Mouse (Mus musculus): ENCODE measurements around the gene Josd2. TPM values are rescaled to one million over a fixed set of nuclear protein-coding genes. Genes with fewer than 3 reads are reported as not detected.
A peak's percentile ranks its signal among the peaks of the same experiment; 100 is the strongest.

Gene Josd2
- total and polyA plus RNA-seq, 2 experiments from 2014 or later = 22.7 to 38.5 TPM

- Histone ChIP-seq H3K4me1 (ENCODE audit: insufficient read depth, low read length) (peaks cover 26% of the 10 kb centered on the region), H3K27me3 (ENCODE audit: insufficient read depth, low read length) (no peaks in the 10 kb centered on the region), H3K4me3 (ENCODE audit: low read depth, low read length) (no peak overlapping the region), H3K9me3 (ENCODE audit: low read length) (no peaks in the 10 kb centered on the region), H3K36me3 (ENCODE audit: insufficient read depth, low read length) (peaks cover 26% of the 10 kb centered on the region), H3K4me2 (ENCODE audit: low read depth, low read length, poor library complexity, severe bottlenecking) (no peak overlapping the region), H3K9ac (replicated peaks; ENCODE audit: low read length, poor library complexity, severe bottlenecking) (0 out of 2 replicates have a peak overlapping the region, but pooled peaks have one; percentile 3), H3K27ac (ENCODE audit: low read depth, low read length) (peak overlapping the region; percentile 91)
- DNase-seq (ENCODE audit: low spot score) (no peak), ATAC-seq (ENCODE audit: low FRiP score) (no peak)
- WGBS = 77% methylated on average over 16 of the region's 16 CpGs
- TF ChIP-seq CTCF (IDR thresholded peaks at IDR 0.05) = peak; percentile 43
Observed at GRCm38 (mm10) chr7:44466888-44467311, 880 bp upstream of the Josd2 start.

GRCm38 (mm10) chr7:44468644-44469285, 985 bp downstream of the Josd2 start:
- peak overlapping the region; percentile 91 for H3K27ac ChIP-seq (ENCODE audit: low read depth, low read length)
- 46% methylated on average over 15 of the region's 15 CpGs for WGBS
- ATAC-seq (ENCODE audit: low FRiP score) = no peak
- no peak for TF ChIP-seq CTCF (IDR thresholded peaks at IDR 0.05)
- peak overlapping the region; percentile 46 for H3K4me3 ChIP-seq (ENCODE audit: low read depth, low read length)
- peaks cover 8% of the 10 kb centered on the region; the same call in 1 of the 2 replicates for H3K36me3 ChIP-seq (ENCODE audit: insufficient read depth, low read length)
- H3K4me2 ChIP-seq (ENCODE audit: low read depth, low read length, poor library complexity, severe bottlenecking) = peak overlapping the region; percentile 69
- peaks cover 26% of the 10 kb centered on the region for H3K4me1 ChIP-seq (ENCODE audit: insufficient read depth, low read length)
- H3K9ac ChIP-seq (replicated peaks; ENCODE audit: low read length, poor library complexity, severe bottlenecking) = peak overlapping the region; percentile 66
- no peaks in the 10 kb centered on the region for H3K27me3 ChIP-seq (ENCODE audit: insufficient read depth, low read length)
- H3K9me3 ChIP-seq (ENCODE audit: low read length) = no peaks in the 10 kb centered on the region
- DNase-seq (ENCODE audit: low spot score) = no peak

DNA sequence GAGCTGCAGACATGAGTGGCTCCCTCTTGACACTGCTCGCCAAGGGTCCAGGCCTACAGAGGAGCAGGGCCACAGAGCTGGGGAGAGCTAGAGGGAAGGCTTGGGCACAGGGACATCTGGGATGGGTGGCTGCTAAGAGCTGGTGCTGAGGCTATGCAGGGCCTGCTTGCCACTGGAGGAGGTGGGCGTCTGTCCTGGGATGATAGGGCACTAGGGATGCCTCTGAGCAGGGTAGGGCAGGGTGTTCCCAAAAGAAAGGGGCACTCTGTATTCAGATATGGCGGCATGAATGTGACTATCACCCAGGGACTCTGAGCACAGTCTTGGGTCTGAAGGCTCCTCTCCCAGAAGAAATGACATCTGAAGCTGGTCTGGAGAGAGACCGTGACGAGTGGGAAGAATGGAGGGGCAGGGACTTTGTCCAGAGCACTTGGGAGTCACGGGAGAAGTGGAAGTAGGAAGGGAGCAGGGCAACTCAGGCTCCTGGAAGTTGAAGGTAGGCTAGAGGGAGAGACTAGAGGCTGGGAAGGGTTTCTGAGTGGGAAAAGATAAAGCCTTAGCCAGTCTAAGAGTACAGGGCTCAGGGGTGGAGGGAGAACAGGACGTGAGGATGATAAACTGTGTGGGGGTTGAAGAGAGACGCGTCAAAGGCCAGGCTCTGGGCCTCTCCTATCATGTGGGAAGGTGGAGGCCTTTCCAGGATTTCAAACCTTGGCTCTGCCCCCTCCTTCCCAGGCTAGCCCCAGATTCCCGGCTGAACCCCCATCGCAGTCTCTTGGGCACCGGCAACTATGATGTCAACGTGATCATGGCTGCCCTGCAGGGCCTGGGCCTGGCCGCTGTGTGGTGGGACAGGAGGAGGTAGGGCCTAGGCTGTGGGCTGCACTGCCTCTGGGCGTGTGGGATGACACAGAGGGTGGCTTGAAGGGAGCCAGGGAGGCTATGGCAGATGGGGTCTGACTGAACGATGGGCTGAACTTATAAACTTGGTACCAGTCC, 2.2 kb downstream of the Josd2 start:
- Histone ChIP-seq H3K9ac (replicated peaks; ENCODE audit: low read length, poor library complexity, severe bottlenecking) (no peak overlapping the region), H3K4me3 (ENCODE audit: low read depth, low read length) (no peak overlapping the region), H3K36me3 (ENCODE audit: insufficient read depth, low read length) (peaks cover 2% of the 10 kb centered on the region; the same call in 1 of the 2 replicates), H3K4me2 (ENCODE audit: low read depth, low read length, poor library complexity, severe bottlenecking) (no peak overlapping the region), H3K9me3 (ENCODE audit: low read length) (no peaks in the 10 kb centered on the region), H3K27me3 (ENCODE audit: insufficient read depth, low read length) (no peaks in the 10 kb centered on the region), H3K4me1 (ENCODE audit: insufficient read depth, low read length) (peaks cover 16% of the 10 kb centered on the region), H3K27ac (ENCODE audit: low read depth, low read length) (peak overlapping the region; percentile 91)
- TF ChIP-seq CTCF (IDR thresholded peaks at IDR 0.05) = no peak
- 91% methylated on average over 16 of the region's 16 CpGs for WGBS
- no peak for ATAC-seq (ENCODE audit: low FRiP score)
- no peak for DNase-seq (ENCODE audit: low spot score)

GRCm38 (mm10) chr7:44470696-44471612, 3.2 kb downstream of the Josd2 start:
- ATAC-seq (ENCODE audit: low FRiP score) (no peak), DNase-seq (ENCODE audit: low spot score) (no peak)
- H3K4me3 ChIP-seq (ENCODE audit: low read depth, low read length) = no peak overlapping the region
- TF ChIP-seq CTCF (IDR thresholded peaks at IDR 0.05) = no peak
- no peaks in the 10 kb centered on the region for H3K27me3 ChIP-seq (ENCODE audit: insufficient read depth, low read length)
- no peak overlapping the region for H3K4me2 ChIP-seq (ENCODE audit: low read depth, low read length, poor library complexity, severe bottlenecking)
- no peaks in the 10 kb centered on the region for H3K9me3 ChIP-seq (ENCODE audit: low read length)
- H3K4me1 ChIP-seq (ENCODE audit: insufficient read depth, low read length) = peaks cover 16% of the 10 kb centered on the region
- no peak overlapping the region for H3K9ac ChIP-seq (replicated peaks; ENCODE audit: low read length, poor library complexity, severe bottlenecking)
- 85% methylated on average over 16 of the region's 16 CpGs for WGBS
- no peak overlapping the region for H3K27ac ChIP-seq (ENCODE audit: low read depth, low read length)
- no peaks in the 10 kb centered on the region for H3K36me3 ChIP-seq (ENCODE audit: insufficient read depth, low read length)

- TF ChIP-seq CTCF (IDR thresholded peaks at IDR 0.05) = no peak
- WGBS = 39% methylated on average over 6 of the region's 6 CpGs
- Histone ChIP-seq H3K9me3 (ENCODE audit: low read length) (no peaks in the 10 kb centered on the region), H3K9ac (replicated peaks; ENCODE audit: low read length, poor library complexity, severe bottlenecking) (no peak overlapping the region), H3K36me3 (ENCODE audit: insufficient read depth, low read length) (no peaks in the 10 kb centered on the region), H3K27ac (ENCODE audit: low read depth, low read length) (no peak overlapping the region), H3K4me3 (ENCODE audit: low read depth, low read length) (no peak overlapping the region), H3K27me3 (ENCODE audit: insufficient read depth, low read length) (0 out of 2 replicates have a peak, but pooled peaks cover under 1% of the 10 kb centered on the region), H3K4me1 (ENCODE audit: insufficient read depth, low read length) (peaks cover 16% of the 10 kb centered on the region), H3K4me2 (ENCODE audit: low read depth, low read length, poor library complexity, severe bottlenecking) (no peak overlapping the region)
- DNase-seq (ENCODE audit: low spot score) (no peak), ATAC-seq (ENCODE audit: low FRiP score) (no peak)
Observed at GRCm38 (mm10) chr7:44471880-44472557, 4.2 kb downstream of the Josd2 start.
